Mouse (Mus musculus) heart, embryonic 10.5 days (tissue): ENCODE data around the gene Trim40. TPM values are rescaled to one million over a fixed set of nuclear protein-coding genes. Genes with fewer than 3 reads are reported as not detected.

Experiments used
- DNase-seq: peaks from one replicate; pipeline ENCODE4 v3.0.0-alpha.2; 2017; ENCODE audit warnings: low spot score
- H3K27ac ChIP-seq: fragments of 300-500 bp; sonication (generic); 2 replicates; pipeline ENCODE4 v1.5.1; 2016; ENCODE audit warnings: mild to moderate bottlenecking
- H3K27me3 ChIP-seq: fragments of 300-500 bp; sonication (generic); 2 replicates; pipeline ENCODE4 v1.6.1; 2016; ENCODE audit warnings: mild to moderate bottlenecking; ENCODE audit not compliant: poor library complexity, insufficient read depth, severe bottlenecking
- H3K36me3 ChIP-seq: fragments of 300-500 bp; sonication (generic); 2 replicates; pipeline ENCODE4 v1.6.1; 2016; ENCODE audit warnings: mild to moderate bottlenecking, moderate library complexity
- H3K4me1 ChIP-seq: fragments of 300-500 bp; sonication (generic); 2 replicates; pipeline ENCODE4 v1.6.1; 2016; ENCODE audit warnings: mild to moderate bottlenecking
- H3K4me3 ChIP-seq: fragments of 300-500 bp; sonication (generic); 2 replicates; pipeline ENCODE4 v1.5.1; 2016; ENCODE audit warnings: mild to moderate bottlenecking, moderate library complexity
- H3K9me3 ChIP-seq: fragments of 300-500 bp; sonication (generic); 2 replicates; pipeline ENCODE4 v1.6.1; 2016; ENCODE audit warnings: mild to moderate bottlenecking, moderate library complexity
- WGBS: fragments of 180-500 bp; shearing (Covaris S2); methylation state at CpG from one replicate; pipeline ENCODE4 v1.1.7; 2016; 5-methylcytosine and 5-hydroxymethylcytosine counted together
- polyA plus RNA-seq: library from polyadenylated mRNA; unstranded; fragments of >200 nt; fragmentation: Nextera tagmentation; extraction: Ambion mirVana; gene quantifications from 2 replicates; pipeline ENCODE4 v1.2.1, GENCODE M21; 2016

Gene Trim40
- polyA plus RNA-seq: not detected in 2 replicates

DNA sequence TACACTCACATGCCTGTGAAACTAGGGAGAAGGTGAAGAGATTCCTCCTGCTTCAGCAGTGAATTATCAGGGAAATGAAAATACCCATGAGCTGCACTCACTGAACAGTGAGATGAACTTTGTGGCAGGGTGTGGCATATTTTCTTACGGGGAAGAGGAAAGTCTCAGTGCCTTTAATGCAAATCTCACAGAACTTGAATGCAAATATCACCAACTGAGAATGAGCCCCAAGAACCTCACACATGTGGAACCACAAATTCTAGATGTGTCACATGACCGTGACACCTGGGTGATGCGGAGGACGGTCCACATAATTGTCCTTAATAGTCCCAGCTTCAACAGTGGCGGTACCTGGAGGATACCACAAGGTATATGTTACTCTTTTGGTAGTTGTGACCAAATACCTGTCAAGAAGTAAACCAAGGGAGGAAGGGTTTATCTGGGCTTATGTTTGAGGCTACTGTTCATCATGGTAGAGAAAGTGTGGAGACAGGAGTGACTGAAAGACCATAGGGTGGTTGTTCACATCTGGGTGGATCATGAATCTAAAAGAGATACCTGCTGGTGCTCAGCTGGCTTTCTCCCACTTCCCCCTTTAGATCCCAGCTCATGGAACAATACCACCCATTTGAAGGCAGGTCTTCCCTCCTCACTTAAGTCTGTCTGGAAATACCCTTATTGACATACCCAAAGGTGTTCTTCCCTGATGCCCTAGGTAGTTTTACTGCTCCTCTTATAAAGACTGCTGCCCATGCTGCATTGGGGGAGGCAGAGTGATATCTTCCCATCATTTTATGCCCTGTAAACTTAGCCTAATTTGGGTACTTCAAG lies at the start of gene Trim40:
TSS of gene Trim40 (minus strand) at position 51 of the 831 bp plus-strand sequence.
- Histone ChIP-seq H3K9me3 (no peaks in the 10 kb centered on the region), H3K27ac (no peak within 1 kb of the TSS), H3K27me3 (peaks cover 23% of the 10 kb centered on the region; the same call in 1 of the 2 replicates), H3K4me1 (no peaks in the 10 kb centered on the region), H3K4me3 (no peak within 1 kb of the TSS), H3K36me3 (no peaks in the 10 kb centered on the region)
- DNase-seq: no peak
- 83% methylated on average over 5 of the region's 5 CpGs for WGBS

- Histone ChIP-seq H3K27ac (no peak overlapping the region), H3K36me3 (no peaks in the 10 kb centered on the region), H3K4me1 (peaks cover 8% of the 10 kb centered on the region), H3K4me3 (no peak overlapping the region), H3K27me3 (peaks cover 41% of the 10 kb centered on the region), H3K9me3 (no peaks in the 10 kb centered on the region)
- DNase-seq: no peak
- 68% methylated on average over 2 of the region's 2 CpGs for WGBS
These were observed 48.1 kb upstream of the Trim40 start for GRCm38 (mm10) chr17:36938056-36938455.

DNA sequence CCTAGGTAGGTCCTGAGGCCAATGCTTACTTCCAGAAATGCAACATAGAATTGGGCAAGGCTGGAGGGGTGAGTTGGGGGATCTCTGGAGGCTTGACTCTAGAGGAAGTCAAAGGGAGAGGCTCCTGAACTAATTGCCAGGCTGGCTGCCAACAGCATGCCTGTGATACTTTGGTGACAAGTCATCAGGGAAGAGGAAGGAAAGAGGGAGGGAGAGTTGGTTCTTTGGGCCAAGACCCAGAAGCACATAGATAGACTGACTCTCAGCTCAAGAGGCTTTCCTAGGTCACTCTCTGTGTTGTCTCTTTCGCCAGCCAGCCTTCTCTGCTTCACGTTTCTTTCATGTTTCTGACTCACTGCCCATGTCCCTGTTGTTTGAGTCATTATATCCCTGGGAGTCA lies 41.9 kb upstream of the Trim40 start:
- Histone ChIP-seq H3K27ac (no peak overlapping the region), H3K27me3 (peaks cover 8% of the 10 kb centered on the region; the same call in 1 of the 2 replicates), H3K36me3 (no peaks in the 10 kb centered on the region), H3K4me3 (no peak overlapping the region), H3K9me3 (no peaks in the 10 kb centered on the region), H3K4me1 (no peaks in the 10 kb centered on the region)
- 53% methylated on average over 2 of the region's 2 CpGs for WGBS
- DNase-seq: no peak

GRCm38 (mm10) chr17:36931130-36931529 lies 41.2 kb upstream of the Trim40 start:
- Histone ChIP-seq H3K4me1 (no peaks in the 10 kb centered on the region), H3K9me3 (no peaks in the 10 kb centered on the region), H3K4me3 (no peak overlapping the region), H3K36me3 (no peaks in the 10 kb centered on the region), H3K27me3 (peaks cover 8% of the 10 kb centered on the region; the same call in 1 of the 2 replicates), H3K27ac (no peak overlapping the region)
- WGBS: 80% methylated on average over 4 of the region's 4 CpGs
- DNase-seq: peak; percentile 6

GRCm38 (mm10) chr17:36930233-36930632 lies 40.3 kb upstream of the Trim40 start:
- Histone ChIP-seq H3K27ac (no peak overlapping the region), H3K36me3 (no peaks in the 10 kb centered on the region), H3K27me3 (peaks cover 8% of the 10 kb centered on the region; the same call in 1 of the 2 replicates), H3K9me3 (no peaks in the 10 kb centered on the region), H3K4me3 (no peak overlapping the region), H3K4me1 (no peaks in the 10 kb centered on the region)
- DNase-seq: no peak
- WGBS: 68% methylated on average over 6 of the region's 6 CpGs

GRCm38 (mm10) chr17:36929236-36929932 lies 39.5 kb upstream of the Trim40 start:
- peaks cover 8% of the 10 kb centered on the region; the same call in 1 of the 2 replicates for H3K27me3 ChIP-seq
- WGBS: 70% methylated on average over 12 of the region's 12 CpGs
- H3K36me3 ChIP-seq: no peaks in the 10 kb centered on the region
- no peaks in the 10 kb centered on the region for H3K4me1 ChIP-seq
- H3K9me3 ChIP-seq: no peaks in the 10 kb centered on the region
- H3K4me3 ChIP-seq: no peak overlapping the region
- DNase-seq: peak; percentile 70
- no peak overlapping the region for H3K27ac ChIP-seq

GRCm38 (mm10) chr17:36927496-36928120 lies 37.7 kb upstream of the Trim40 start:
- H3K9me3 ChIP-seq: no peaks in the 10 kb centered on the region
- DNase-seq: no peak
- H3K27me3 ChIP-seq: peaks cover 5% of the 10 kb centered on the region; the same call in 1 of the 2 replicates
- H3K4me1 ChIP-seq: no peaks in the 10 kb centered on the region
- 36% methylated on average over 10 of the region's 10 CpGs for WGBS
- no peaks in the 10 kb centered on the region for H3K36me3 ChIP-seq
- H3K27ac ChIP-seq: no peak overlapping the region
- no peak overlapping the region for H3K4me3 ChIP-seq

DNA sequence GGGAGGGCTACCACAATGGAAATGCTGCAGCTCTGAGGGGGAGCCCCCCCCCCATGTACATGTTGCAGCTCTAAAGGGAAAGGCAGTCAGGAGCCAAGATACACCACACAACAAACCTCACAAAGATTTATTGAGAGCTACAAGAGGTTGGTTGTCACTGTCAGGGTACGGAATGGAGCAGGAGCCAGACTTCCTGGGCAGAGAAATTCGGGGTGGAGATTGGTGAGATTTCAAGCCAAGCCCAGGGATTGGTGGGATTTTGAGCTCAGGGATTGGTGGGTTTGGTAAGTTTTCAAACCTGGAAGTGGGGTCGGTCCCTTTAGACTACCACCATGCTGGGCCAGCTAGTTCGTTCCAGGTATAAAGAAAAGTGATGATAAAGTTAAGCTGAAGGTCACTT lies 33.6 kb upstream of the Trim40 start:
- no peaks in the 10 kb centered on the region for H3K4me1 ChIP-seq
- H3K9me3 ChIP-seq: no peaks in the 10 kb centered on the region
- WGBS: 62% methylated on average over 4 of the region's 4 CpGs
- H3K27me3 ChIP-seq: no peaks in the 10 kb centered on the region
- H3K4me3 ChIP-seq: no peak overlapping the region
- no peaks in the 10 kb centered on the region for H3K36me3 ChIP-seq
- no peak for DNase-seq
- no peak overlapping the region for H3K27ac ChIP-seq

GRCm38 (mm10) chr17:36922715-36923114 lies 32.8 kb upstream of the Trim40 start:
- 81% methylated on average over 4 of the region's 4 CpGs for WGBS
- Histone ChIP-seq H3K9me3 (no peaks in the 10 kb centered on the region), H3K27me3 (no peaks in the 10 kb centered on the region), H3K27ac (no peak overlapping the region), H3K4me1 (no peaks in the 10 kb centered on the region), H3K36me3 (no peaks in the 10 kb centered on the region), H3K4me3 (no peak overlapping the region)
- DNase-seq: no peak

DNA sequence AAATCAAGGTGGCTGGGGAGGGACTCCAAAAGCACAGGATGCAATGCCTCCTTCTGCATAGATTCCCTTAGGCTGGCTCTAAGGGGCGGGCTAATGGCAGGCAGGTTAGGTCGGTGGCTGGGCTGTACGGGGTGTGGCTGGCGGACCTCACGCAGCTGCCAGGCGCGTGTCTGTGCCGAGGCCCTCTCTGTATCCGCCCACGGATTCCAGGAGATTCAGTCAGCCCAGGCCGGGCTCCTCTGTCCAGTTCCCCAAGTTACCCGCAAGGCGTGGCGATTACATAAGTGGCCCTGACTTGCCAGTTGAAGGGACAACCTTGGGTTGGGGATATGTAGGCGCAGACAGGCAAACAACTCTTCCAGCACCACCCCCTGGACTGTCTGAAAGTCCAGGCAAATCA lies 30.3 kb upstream of the Trim40 start:
- Histone ChIP-seq H3K4me3 (no peak overlapping the region), H3K9me3 (no peaks in the 10 kb centered on the region), H3K27me3 (no peaks in the 10 kb centered on the region), H3K4me1 (no peaks in the 10 kb centered on the region), H3K27ac (no peak overlapping the region), H3K36me3 (no peaks in the 10 kb centered on the region)
- DNase-seq: no peak
- WGBS: 42% methylated on average over 15 of the region's 15 CpGs

- Histone ChIP-seq H3K27ac (no peak overlapping the region), H3K4me3 (no peak overlapping the region), H3K36me3 (no peaks in the 10 kb centered on the region), H3K9me3 (no peaks in the 10 kb centered on the region), H3K4me1 (no peaks in the 10 kb centered on the region), H3K27me3 (no peaks in the 10 kb centered on the region)
- WGBS: 13% methylated on average over 9 of the region's 9 CpGs
- no peak for DNase-seq
These were observed 25.2 kb upstream of the Trim40 start for GRCm38 (mm10) chr17:36915076-36915475.

- Histone ChIP-seq H3K4me1 (no peaks in the 10 kb centered on the region), H3K27me3 (peaks cover 5% of the 10 kb centered on the region; the same call in 1 of the 2 replicates), H3K4me3 (no peak overlapping the region), H3K9me3 (no peaks in the 10 kb centered on the region), H3K36me3 (no peaks in the 10 kb centered on the region), H3K27ac (no peak overlapping the region)
- WGBS: 6% methylated on average over 2 of the region's 2 CpGs
- DNase-seq: no peak
These were observed 24.2 kb upstream of the Trim40 start for GRCm38 (mm10) chr17:36914108-36914507.

DNA sequence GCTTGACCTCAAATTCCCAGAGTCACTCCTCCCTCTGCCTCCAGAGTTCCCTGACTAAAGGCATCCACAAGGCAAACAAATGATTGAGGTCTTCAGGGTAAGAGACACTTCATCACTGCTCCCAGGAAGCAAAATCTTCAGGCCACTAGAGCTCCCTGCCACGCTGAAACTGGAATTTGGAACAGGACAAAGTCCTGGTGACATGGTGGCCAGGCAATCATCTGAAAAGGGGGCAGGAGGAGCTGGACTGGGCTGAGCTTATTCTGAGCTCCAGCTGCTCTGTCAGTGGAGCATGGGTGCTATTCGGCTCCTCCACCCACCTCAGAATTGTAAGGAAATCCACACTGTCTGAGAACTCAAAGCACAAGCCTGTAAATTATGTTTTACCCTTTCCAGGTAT lies 22.1 kb upstream of the Trim40 start:
- H3K4me3 ChIP-seq: no peak overlapping the region
- DNase-seq: peak; percentile 25
- WGBS: 63% methylated on average over 2 of the region's 2 CpGs
- no peaks in the 10 kb centered on the region for H3K4me1 ChIP-seq
- no peaks in the 10 kb centered on the region for H3K9me3 ChIP-seq
- no peaks in the 10 kb centered on the region for H3K36me3 ChIP-seq
- peaks cover 5% of the 10 kb centered on the region; the same call in 1 of the 2 replicates for H3K27me3 ChIP-seq
- H3K27ac ChIP-seq: no peak overlapping the region
